Mouse (Mus musculus) yolk sac, embryonic 10.5 days (tissue): ENCODE data around the gene Mrm2.

Source experiments
- DNase-seq: peaks from one replicate; pipeline ENCODE4 v3.0.0-alpha.2; 2017; ENCODE audit warnings: low spot score

Mrm2 gene

GRCm38 (mm10) chr5:140342880-140343279 lies 11.2 kb upstream of the Mrm2 start:
- no peak for DNase-seq

- no peak for DNase-seq
Observed at GRCm38 (mm10) chr5:140339836-140340235, 8.1 kb upstream of the Mrm2 start.

DNA sequence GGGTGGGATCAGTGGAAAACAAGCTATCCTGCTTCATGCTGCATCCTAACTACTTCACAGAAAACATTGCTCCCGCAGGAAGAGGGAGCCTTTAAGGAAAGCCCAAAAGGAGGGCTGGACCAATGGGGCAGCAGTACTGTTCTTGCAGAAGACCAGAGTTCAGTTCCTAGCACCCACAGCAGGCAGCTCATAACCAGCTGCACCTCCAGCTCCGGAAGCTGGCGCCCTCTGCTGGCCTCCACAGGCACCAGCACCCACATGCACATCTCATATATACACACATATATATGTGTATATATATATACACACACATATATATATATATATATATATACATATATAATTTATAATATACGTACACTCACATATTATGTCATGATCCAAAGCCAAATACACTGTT lies 7.1 kb upstream of the Mrm2 start:
- no peak for DNase-seq

- DNase-seq = no peak
Observed at GRCm38 (mm10) chr5:140336680-140337079, 5.0 kb upstream of the Mrm2 start.

GRCm38 (mm10) chr5:140333631-140334030 lies 1.9 kb upstream of the Mrm2 start:
- no peak for DNase-seq

- DNase-seq = no peak
Observed at GRCm38 (mm10) chr5:140332519-140332918, 821 bp upstream of the Mrm2 start.

- no peak for DNase-seq
Observed at GRCm38 (mm10) chr5:140324058-140324457, 7.6 kb downstream of the Mrm2 start.

DNA sequence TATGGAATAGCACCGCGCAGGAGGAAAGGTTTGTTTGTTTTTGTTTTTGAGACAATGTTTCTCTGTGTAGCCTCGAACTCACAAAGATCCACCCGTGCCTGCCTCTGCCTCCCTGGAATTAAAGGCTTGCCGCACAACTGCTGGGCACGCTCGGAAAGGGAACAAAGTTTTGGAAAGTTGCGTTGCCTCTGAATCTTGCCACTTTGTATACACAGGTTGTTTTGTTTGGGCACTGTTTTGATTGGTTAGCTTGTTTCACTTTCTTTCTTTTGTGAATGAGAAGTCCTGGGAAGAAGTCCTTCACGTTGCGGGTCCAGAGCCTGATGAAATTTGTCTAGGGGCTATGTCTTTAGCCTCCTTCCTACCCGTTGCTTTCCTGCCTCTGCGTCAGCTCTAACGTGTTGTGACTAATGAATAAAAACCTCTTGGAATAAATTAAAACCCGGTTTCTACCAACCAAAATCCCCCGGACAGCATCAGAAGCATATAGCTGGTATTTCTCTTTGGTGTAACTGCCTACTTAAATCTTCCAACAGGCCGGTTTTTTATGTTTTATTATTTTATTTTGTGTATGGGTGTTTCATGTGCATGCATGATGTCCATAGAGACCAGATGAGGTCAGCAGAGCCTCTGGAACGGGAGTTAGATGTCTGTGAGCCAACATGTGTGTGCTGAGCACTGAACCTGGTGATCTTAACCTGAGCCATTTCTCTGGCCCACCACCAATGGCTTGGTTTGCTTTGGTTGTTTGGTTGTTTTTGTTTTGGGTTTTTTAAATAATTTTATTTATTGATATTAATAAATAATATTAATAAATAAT lies 9.7 kb downstream of the Mrm2 start:
- no peak for DNase-seq

DNA sequence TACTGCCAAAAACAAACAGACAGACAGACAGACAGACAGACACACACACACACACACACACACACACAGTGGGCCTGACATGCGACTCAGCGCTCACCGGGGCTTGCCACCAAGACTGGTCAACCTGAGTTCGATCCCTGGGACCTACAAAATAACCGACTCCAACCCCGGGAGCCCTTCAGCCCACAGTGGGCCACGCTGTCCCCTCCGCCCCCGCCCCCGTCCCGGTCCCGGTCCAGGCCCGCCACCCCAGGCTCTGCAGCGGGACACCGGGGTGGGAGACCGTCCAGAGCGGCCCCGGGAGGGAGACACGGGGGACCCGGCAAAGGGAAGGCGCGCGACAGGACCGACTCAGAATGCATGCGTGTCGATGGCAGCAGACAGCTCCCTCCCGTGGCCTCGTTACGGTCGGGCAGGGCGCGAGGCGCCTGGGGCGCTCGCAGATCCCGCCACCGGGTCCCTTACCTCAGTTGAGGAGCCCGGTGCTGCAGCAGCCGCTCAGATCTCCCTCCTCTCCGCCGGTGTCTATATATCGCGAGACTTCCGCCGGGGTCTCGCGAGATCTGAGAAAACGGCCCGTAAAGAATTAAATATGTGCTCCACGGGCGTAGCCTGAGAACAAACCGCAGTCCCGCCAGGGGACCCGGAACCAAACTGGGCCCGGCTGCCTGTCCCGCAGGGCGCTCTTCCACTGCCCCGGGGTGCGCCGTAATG lies 10.5 kb downstream of the Mrm2 start, which contains the start of the genes Mad1l1 and Nudt1:
Gene Mad1l1, minus strand, starts transcription at position 511 of the 714 bp plus-strand sequence.
Gene Nudt1, plus strand, starts transcription at position 615 of the 714 bp plus-strand sequence.
- peak; percentile 94 for DNase-seq

- DNase-seq = no peak
Observed at GRCm38 (mm10) chr5:140316716-140317115, 15.0 kb downstream of the Mrm2 start.

GRCm38 (mm10) chr5:140307602-140308001 lies 24.1 kb downstream of the Mrm2 start:
- no peak for DNase-seq

DNA sequence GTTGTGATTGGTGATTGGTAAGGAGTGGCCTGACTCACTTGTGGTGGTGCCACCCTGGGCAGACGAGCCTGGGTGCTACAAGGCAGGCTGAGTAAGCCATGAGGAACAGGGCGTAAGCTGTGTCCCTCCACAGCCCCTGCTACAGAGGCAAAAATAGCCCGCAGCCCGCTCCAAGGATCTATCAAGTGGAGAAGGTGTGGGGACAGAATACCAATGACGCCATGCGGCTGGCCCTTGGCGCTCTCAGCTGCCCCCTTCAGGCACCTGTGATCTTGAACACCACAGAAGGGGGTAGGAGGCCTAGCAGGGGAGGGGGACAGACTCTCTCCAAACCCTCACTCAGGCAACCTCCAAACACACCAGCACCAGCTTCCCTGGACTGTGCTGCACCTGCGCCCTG lies 25.7 kb downstream of the Mrm2 start:
- DNase-seq = no peak

DNA sequence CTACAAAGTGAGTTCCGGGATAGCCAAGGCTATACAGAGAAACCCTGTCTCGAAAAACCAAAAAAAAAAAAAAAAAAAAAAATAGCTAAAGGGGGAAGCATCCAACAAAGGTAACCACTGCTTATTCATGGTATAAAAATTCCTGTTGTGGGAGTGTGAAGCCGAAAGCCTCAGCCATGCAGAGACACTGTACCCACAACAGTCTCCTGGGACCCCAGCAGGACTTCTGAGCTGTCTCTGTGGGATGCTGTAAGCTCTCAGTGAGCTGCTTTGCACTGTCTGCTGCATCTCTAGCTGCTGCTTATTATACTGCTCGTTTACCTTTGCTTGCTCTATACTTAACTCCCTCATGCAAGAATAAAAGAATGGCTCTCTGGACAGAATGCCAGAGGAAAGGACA lies 33.4 kb downstream of the Mrm2 start:
- no peak for DNase-seq

DNA sequence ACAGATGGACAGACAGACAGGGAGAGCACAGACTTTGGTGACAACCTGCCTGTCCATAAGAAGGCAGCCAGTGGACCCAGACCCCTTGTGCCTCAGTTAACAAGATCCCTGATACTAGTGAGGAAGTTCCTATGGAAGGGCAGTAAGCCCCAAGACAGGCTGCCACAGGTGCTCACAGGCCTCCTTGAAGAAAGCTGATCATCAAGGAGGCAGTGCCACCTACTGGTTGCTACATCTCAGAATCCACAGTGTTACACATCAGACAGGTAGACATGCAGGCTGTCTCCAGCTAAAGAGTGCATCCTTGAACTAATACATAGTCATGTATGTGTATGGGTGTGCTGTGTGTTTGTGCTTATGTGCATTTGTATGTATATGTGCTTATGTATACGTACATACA lies 39.5 kb downstream of the Mrm2 start:
- peak; percentile 27 for DNase-seq

- no peak for DNase-seq
Observed at GRCm38 (mm10) chr5:140289161-140289560, 42.5 kb downstream of the Mrm2 start.

- DNase-seq = no peak
Observed at GRCm38 (mm10) chr5:140288287-140288686, 43.4 kb downstream of the Mrm2 start.

GRCm38 (mm10) chr5:140284761-140285160 lies 46.9 kb downstream of the Mrm2 start:
- no peak for DNase-seq

- no peak for DNase-seq
Observed at GRCm38 (mm10) chr5:140284011-140284410, 47.7 kb downstream of the Mrm2 start.

DNA sequence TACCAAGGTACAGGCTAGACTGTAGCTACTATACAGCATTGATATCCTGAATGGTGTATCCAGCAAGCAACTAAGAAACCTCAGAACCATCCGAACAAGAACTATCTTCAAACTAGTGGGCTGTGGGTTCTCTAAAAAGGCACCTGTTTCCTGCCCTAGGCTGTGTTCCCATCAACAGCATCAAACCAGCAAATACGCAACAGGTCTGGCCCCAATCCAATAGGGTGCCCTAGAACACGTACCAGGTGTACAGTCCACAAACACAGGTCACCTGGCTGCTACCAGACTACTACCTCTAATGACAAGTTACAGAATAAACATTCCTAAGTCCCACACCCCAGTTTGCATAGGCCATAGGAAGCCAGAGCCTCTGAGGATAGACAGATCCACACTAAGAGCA lies 48.8 kb downstream of the Mrm2 start:
- DNase-seq = no peak

GRCm38 (mm10) chr5:140282376-140282775 lies 49.3 kb downstream of the Mrm2 start:
- DNase-seq = peak; percentile 16

DNA sequence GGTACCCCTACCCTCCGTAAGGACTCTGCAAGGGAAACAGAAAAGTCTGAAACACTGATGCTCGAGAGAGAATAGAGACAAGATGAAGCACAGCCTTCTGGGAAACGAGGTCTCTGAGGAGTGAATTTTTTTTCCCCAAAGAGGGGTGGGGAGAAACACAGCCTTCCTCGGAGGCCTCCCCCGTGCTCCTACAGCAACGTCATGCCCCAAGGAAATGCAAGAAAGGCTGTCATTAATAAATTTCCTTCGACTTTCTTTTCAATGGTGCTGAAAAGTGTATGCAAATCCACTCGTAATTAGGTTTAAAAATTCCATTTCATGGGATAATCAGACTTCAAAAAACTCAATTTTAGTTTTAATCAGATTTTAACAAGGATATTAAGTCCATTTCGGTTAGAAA lies 51.5 kb downstream of the Mrm2 start:
- DNase-seq = no peak
